Mouse (Mus musculus): Measurements from ENCODE around the gene Rptor.

Rptor gene

DNA sequence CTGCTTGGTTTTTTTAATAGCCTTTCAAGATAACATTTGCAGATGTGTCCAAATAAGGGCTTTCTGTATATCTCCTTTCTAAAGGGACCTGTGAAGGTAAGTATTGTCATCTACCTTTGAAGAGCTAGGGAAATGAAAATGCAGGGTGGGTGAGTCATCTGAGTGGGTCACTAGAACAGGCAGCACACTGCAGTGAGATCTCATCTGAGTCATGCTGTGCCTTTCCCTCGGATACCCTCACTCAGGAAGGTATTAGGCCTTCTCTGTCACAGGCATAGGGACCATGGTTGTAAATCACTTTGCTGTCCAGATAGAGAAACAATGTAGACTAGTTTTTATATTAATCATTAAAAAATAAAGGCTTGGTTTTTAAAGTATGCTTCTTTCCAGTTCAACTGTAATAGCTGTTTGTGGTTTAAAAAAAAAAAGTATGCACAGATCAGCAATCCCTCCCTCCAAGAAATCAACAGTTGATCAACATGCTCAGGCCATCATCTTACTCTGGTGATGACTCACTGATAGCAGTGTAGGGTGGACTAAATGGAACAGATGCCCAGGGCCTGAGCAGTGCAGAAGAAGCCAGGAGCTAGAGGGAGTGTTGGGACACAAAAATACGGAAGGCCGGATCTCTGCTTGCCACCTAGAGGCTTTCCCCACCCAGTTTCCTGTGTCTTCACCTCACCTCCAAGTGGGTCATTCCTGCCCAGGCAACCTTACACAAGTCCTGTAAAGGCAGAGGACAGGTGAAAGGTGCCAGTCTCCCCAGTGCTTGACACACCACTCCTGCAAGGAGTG lies 186.4 kb downstream of the Rptor start:
- DNase-seq, result no peak

DNA sequence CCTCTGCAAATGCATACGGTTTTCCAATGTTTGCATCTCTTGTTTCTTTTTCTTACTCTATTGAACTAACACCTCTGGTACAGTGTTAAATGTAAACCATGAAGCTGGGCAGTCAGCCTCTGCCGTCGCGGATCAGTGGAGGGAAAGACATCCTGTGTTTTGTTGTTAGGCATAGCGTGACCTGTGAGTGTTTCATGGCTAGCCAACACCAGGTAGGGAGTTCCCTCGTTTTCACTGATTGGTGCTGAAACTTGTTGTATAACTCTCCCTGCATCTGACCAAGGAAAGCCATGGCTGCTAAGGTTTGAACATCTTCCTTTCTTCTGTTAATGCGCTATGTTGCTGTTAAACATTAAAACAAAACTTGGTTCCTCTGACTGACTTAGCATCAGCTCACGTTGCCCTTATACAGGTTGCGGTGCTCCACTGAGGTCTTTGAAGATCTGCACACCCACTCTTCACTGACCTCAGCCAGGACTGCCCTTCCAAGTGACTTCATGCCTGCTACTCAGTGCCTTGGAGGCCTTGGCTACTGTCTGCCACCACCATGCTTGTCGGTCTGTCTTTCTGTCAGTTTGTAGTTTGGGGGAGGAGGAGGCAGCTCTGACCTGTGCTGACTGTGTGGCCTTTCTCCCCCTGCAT lies 189.3 kb downstream of the Rptor start:
- DNase-seq, result no peak

DNA sequence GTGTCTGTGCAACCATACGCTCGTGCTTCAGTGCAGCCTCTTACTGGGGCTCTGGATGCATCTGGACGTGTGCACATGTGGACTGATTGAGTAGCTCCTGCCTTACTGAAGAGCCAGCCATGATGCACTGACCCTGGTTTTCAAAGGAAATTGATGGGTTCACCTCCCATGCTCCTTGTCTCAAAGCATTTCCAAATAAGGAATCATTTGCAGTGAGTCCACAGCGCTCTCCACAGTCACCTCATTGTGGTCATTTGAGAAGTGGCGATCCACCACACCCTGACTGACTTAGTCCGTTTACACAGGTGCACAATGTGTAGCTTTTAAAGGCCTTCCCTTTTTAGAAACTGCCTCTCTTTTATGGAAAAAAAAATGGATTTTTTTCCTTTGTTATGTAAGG lies 190.7 kb downstream of the Rptor start:
- DNase-seq, result no peak

DNA sequence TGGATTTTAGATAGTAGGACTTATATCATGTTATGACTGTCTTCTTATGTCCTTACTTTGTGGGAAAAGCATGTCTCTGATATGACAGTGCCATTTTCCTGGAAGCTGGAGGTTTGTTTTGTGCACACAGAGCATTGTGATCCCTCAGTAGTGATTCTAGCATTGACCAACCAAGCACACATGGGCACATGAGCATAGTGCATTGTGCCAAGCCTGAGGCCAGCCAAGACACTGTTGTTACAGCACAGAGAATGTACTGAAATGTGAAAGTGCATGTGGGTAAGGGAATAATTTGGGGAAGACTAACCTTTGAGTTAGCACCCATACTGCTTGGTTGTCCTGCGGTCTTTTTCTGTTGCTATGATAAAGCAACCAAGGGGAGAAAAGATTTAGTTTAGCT lies 191.3 kb downstream of the Rptor start:
- no peak for DNase-seq

DNA sequence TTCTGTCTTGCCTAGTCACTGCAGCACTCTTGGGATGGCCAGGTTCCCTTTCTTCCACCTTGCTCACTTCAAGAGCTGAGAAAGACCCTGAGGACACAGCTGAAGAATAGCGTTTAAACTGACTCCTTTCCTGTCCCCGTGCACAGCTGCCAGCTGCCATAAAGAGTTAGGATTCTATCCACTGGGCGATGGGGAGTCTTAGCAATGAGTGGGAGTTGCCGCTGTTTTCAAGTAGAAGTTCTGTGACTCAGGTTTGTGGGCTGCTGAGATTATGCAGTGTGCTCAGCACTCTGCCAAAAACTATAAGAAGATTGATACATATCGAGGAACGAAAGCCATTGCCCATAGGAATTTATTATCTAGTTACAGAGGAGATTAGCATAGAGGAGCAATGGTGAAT lies 192.0 kb downstream of the Rptor start:
- DNase-seq, result no peak

DNA sequence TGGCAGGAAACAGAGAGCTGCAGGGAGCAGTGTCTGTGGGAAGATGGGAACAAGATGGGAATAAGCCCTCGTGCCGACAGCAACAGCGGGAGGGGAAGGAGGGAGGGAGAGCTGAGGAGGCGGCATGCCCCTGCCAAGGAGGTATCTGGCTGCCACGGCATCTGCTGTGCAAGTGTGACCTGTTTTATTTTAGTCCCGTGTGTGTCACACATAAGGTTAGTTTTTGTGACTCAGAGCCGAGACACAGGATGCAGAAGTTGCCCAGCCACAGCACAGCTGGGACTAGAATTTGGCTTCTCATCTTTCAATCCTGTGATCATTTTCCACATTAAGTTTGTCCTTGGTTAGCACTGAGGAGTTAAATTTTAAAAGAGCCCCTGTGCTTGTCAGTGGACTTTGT lies 193.7 kb downstream of the Rptor start:
- DNase-seq, result peak; percentile 11

DNA sequence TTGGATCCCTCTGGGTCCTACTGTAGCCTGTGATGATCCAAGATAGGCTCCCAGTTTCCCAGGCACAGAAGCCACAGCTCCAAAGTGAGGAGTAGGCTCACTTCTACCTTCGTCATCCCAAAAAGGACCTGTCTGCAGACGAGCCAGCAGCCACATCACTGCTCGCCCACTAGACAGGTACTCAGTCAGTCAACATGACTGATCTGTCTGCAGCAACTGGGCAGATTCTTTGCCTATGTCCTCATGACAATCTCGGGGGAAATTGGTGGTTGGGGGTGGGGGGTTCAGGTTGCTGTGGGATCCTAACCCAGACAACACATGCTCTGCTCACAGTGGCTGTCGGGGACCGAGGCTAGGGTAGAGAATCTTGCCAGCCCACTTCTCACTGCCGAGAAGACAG lies 194.1 kb downstream of the Rptor start:
- DNase-seq, result no peak

DNA sequence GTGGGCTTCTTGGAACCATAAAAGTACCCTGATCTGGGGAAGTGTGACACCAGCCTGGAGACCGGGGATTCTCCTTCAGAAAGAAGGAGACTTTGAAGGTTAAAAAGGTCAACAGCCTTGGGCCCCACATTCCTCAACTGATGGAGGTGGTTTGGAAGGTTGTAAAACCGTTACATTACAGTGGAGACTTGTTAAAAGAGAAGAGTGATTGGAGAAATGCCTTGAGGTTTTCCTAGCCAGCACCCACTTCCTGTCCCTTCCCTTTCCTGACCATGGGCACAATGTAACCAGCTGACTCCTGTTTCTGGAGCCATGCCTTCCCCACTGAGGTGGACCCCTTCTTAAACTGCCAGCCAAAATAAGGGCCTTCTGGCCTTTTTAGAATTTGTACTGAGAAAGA lies 196.8 kb downstream of the Rptor start:
- DNase-seq, result no peak

DNA sequence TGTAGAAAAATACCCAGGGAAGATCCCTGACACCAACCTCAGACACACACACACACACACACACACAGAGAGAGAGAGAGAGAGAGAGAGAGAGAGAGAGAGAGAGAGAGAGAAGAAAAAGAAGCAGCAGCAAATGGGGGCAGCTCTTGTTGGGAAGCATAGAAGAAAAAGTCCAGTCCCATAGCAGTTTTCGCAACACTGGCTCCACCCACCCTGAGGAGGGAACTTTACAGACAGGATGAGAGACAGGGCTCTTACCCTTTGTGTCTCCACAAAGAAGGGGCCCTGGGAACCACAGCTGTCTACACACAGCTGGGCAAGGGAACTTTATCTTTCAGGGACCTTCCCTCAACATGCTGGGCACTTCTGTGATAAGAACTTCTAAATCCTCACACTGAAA lies 199.2 kb downstream of the Rptor start:
- peak; percentile 58 for DNase-seq

DNA sequence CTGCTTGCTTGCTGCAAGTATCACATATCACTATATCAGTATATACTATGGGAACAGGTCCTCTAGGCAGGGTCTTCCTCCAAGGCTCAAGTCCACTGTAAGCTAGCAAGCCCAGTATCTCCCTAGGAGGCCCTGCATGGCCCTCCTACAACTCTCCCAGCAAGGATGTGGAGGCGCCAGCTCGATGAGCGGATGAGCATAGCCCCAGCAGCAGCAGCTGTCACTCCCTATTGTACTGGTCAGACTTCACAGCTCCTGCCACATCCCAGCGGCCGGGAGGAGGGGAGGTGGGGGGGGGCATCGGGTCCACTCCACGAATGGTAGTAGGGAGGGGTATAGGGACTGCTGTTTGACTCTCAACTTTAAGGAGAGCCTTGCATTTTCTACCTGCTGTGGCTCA lies 200.2 kb downstream of the Rptor start:
- DNase-seq, result no peak

DNA sequence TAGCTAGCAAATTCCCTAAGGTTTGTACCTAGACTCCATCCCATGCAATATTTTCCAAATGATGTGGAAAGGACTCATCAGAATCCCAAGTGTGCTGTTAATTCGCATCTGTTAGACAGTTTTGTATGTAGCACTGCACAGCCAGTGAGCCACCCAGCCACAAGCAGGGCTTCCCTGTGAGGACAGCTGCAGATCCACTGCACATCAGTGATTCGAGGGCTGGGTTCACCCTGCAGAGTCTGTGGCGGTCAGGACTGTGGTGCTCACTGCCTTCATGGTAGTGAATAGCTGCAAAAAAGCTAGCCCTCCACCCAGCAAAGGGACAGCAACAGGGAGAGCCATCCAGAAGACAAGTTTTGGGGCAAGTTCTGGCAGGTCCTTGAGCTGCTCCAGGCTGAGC lies 201.7 kb downstream of the Rptor start:
- no peak for DNase-seq

DNA sequence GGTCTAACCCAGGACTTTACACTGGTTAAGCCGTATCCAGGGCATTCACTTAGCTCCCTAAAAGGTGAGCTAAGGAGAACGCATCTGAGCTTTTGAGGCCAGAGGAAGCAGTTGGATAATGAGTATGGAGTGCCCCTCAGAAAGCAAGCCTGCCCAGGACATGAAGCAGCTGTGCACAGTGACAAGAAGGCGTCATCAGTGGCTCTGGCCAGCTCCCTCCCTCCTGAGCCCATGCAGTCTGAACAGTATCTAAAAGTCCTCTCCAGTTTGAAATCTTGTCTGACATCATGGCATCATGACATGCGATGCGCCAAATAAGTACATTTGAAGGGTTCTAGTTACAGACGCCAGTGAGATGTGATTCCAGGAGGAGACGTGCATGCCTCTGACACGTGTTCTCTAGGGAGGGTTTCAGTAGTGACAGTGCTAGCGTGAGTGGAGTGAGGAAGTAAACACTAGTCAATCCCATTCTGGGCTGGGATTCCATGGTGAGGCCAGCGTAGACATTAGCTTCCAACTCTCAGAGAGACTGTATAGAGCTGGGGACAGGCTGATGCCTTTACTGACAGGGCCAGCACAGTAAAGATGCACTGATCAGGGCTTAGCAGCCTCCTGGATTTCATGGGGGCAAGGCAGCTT lies 202.5 kb downstream of the Rptor start:
- DNase-seq, result no peak

DNA sequence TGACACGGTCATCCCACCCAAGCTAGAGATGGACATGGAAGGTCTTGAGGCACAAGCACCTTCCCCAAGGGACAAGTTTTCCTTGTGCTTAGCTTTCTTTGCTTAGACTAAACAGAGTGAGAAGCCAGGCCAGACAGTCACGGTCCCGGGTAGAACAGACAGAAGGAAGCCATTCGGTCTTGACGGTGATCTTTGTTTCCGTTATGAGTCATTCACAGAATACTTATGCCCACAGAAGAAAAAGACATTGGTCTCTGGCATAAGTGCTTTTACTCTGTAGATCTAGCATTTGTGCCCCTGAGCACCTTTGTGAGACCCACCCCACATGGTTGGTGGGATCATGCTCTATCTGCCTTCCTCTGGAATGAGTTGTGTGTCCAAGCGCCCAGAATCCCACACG lies 203.8 kb downstream of the Rptor start:
- no peak for DNase-seq

DNA sequence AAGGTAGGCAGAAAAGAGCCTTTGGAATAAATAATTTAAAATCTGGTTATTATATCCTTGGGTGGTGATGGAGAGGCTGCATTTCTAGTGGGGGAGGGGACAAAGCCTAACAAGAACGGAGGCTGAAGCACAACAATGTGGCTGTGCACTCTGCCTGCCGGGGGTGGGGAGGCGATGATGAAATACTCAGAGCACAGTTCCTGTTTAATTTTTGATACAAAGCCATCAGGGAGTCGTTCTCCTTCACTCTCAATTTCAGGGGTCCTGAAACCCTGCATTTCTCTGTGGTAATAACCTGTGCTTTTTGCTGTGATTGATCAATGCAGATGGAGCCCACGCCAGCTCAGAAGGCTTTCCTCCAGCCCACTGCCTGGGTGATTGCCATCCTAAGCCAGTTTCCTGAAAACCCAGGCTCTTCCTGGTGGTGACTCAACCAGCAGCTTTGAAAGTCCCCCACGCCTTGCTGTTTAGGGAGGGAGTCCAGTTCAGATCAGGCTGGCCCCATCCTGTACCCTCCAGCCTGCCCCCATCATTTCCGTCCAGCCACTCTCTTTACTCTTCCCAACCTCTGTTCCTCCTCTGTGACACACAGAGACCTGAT lies 204.8 kb downstream of the Rptor start:
- no peak for DNase-seq

DNA sequence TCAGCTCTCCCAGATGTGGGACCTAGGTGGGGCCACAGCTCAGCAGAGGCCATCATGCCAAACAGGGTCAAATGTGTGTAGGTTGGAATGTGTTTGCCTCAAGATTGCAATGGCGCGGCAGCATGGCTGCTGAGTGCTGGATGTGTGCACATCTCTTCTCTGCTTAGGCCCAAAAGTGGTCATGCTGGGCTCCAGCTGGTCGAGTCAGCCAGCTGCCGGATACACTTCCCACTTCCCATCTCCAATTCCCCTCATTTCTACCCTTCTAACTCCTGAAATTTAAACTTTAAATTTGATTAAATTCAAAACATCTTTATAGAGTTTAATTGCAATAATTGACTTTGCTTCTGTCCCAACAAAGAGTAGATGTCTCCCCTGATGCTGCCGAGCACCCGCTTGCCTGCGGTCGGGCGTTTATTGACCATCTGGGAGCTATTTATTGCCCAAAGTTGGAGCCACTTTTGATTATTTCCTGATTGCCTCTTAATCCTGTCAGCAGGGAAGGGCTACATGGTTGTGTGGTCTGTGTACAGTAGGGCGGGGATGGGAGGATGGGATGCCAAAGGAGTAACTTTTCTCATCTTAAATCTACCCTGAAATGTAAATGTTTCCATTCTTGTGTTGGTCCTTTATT lies 206.1 kb downstream of the Rptor start:
- no peak for DNase-seq

DNA sequence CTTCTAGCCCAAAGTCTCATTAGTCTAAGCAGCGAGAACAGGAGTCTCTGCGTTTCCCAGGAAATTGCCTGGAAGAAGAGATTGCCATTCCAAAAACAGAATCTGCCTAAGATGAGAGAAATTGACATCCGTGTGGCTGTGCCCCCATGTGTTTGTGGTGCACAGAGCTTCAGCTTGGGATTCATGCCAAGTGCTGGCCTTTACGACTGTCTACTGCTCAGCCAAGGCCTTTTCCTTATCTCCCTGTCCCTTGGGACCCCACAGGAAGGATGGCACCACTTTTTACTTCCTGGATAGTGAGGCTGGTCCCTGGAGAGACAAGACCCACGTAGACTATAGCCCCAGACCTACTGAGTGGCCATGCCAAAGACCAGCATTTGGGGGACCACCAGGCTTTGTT lies 206.6 kb downstream of the Rptor start:
- DNase-seq, result no peak

DNA sequence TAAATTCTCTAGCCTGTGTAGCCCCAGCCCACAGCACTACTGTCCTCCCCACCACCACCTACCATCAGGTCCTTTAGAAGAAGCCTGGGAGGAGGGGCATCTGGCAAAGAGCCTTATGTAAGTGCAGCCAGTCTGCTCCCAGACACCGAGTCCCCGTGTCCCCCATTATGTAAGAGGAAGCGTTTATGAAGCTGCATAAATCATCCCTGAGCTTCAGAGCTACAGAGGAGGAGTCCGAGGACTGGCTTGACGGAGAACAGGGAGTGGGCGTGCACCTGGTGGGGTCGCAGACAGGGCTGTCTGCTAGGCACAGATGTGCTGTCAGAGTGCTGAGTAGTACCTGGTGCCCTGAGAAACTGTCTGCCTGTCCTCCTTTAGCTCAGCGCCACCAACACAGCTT lies 208.3 kb downstream of the Rptor start:
- DNase-seq, result no peak

DNA sequence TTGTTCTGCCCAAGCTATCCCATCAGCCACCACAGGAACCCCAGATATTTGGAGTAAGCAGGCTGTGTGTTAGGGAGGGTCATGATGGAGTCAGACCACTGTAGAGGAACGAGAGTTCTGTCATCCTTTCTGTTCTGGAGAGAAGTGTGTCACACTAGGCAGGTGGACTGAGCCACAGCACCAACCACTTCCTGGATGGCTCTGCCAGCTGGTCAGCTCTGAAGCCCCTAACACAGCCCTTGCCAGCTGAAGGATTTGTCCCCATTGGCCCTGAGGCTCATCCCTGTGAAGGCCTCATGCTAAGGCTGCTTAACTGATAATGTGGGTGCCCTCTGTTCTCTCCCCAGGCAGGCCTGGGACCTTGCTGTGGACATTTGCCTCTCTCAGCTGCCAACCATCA lies 208.9 kb downstream of the Rptor start:
- DNase-seq, result no peak

DNA sequence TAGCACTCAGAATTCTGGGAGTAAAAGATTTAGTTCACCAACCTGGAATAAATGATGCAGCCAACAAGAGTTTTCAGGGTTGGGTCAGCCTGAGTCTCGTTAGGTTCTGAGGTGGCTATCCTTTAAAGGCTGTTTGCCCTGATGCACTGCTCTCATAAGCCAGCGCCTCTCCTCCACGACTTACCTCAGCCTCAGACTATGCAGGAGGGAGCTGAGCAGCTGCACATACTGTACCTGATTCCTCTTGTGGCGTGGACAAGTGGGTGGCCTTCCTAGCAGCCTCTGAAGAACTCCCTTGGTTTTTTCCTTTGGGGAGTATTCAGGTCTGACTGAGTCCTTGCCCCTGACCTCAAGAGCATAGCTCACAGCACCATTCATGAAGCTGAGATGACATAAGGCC lies 209.4 kb downstream of the Rptor start:
- DNase-seq, result no peak

DNA sequence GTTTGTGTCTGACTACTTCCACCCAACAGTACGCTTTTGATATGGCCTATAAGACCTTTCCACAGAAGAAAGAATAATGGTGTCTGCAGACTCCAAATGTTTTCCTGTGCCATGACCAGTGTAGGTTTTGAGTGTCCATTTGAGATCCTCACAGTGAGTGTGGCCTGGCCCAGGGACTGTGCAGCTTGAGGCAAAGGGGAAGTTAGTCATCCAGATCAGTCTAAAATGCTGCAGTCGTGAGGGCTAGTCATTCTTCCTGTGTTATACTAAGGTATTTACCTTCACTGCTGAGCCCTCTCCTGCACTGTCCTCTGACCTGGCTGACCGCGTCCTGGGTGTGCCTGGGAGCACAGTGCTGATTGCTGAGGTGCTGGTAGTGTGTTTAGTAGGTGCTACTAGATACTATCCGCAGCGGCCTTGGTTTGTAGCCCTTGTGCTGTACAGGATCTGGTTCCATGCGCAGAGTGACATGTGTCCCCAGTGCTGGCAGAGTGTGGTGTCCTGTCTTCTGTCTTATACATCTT lies 211.4 kb downstream of the Rptor start:
- DNase-seq, result no peak

DNA sequence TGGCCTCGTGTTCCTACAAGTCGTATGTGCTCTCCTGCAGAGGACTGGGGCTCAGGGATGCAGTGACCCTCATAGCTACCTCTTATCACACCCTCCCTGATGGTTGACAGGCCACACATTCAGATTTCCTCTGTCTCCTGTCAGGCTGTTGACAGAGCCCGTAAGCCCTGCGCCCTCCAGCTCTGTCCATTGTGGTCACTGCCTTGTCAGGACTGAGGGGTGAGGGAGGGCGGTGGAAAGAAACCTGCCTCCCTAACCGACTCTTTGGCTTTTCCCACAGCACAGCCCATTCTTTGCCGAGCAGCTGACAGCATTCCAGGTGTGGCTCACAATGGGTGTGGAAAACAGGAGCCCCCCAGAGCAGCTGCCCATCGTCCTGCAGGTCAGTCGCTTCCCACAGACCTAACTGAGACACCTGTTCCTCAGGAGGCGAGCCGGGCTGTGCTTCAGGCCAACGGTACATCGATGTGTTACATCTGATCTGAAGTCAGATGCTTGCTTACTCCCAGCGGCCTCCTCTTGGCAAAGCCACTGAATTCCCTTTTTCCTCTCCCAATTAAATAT lies 214.2 kb downstream of the Rptor start:
- no peak for DNase-seq

DNA sequence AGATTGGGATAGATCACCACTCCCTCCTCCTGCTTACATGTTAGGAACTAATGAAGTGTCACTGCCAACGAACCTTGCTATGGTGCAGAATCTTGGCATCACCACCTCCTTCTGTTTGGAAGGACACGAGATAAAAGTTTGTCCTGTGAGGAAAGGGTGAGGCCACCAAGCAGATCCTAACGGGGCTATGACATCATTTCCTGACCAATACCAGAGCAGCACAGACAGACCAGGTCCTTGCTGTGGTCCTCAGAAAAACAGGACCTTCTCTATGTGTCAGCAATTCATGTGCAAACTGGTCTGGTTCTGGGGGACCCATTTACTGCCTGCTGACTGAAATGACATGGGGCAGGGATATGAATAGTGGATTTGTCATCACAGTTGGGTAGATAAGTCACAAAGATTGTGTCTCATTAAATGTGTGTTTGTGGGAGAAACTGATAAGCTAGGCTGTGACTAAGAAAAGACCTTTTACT lies 214.7 kb downstream of the Rptor start:
- no peak for DNase-seq

DNA sequence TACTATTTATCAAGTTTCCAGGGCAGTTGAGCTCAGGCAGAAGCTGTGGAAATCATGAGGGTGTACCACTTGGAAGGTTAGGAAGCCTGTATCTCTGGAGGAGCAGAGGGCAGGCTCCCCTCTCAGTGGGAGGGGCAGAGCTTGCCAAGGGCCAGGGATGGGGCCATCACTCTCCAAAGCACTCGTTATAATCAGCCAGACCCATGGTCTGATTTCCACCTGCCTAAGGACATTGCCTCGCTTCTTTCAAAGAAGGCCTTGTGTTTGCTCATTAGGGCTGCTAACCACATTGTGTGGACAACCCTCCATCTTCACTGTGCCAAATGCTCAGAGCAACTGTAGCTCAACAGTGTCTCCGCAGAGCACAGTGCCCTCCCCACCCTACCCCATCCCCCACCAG lies 215.2 kb downstream of the Rptor start:
- no peak for DNase-seq

All from thymus, postnatal 25 days (tissue).